Mouse (Mus musculus) stomach, embryonic 15.5 days (tissue): ENCODE results near the gene Golgb1. TPM values are rescaled to one million over a fixed set of nuclear protein-coding genes. Genes with fewer than 3 reads are reported as not detected.

ENCODE experiments used
- ATAC-seq: fragments of 200-750 bp; cut with Nextera tagmentation; 2 replicates; pipeline ENCODE4 v1.8.0; 2017; ENCODE audit warnings: low read depth, moderate number of reproducible peaks, moderate TSS enrichment; ENCODE audit not compliant: insufficient read depth, low FRiP score
- H3K27ac ChIP-seq: fragments of 300-500 bp; sonication (generic); 2 replicates; pipeline ENCODE4 v1.5.1; 2015; ENCODE audit warnings: mild to moderate bottlenecking, inconsistent platforms
- H3K27me3 ChIP-seq: fragments of 300-500 bp; sonication (generic); replicated peaks from 2 replicates; pipeline ENCODE4 v1.6.1; 2015; ENCODE audit warnings: inconsistent platforms
- H3K36me3 ChIP-seq: fragments of 300-500 bp; sonication (generic); 2 replicates; pipeline ENCODE4 v1.6.1; 2015; ENCODE audit warnings: inconsistent platforms
- H3K4me1 ChIP-seq: fragments of 300-500 bp; sonication (generic); 2 replicates; pipeline ENCODE4 v1.6.1; 2015; ENCODE audit warnings: inconsistent platforms
- H3K4me2 ChIP-seq: fragments of 300-500 bp; sonication (generic); 2 replicates; pipeline ENCODE4 v1.6.1; 2015; ENCODE audit warnings: mild to moderate bottlenecking, inconsistent platforms
- H3K4me3 ChIP-seq: fragments of 300-500 bp; sonication (generic); replicated peaks from 2 replicates; pipeline ENCODE4 v1.5.1; 2015; ENCODE audit warnings: inconsistent platforms
- H3K9ac ChIP-seq: fragments of 300-500 bp; sonication (generic); 2 replicates; pipeline ENCODE4 v1.6.1; 2015; ENCODE audit warnings: inconsistent platforms
- H3K9me3 ChIP-seq: fragments of 300-500 bp; sonication (generic); 2 replicates; pipeline ENCODE4 v1.6.1; 2016; ENCODE audit warnings: inconsistent platforms
- WGBS: fragments of 180-500 bp; shearing (Covaris S2); methylation state at CpG from one replicate; pipeline ENCODE4 v1.1.7; 2015; 5-methylcytosine and 5-hydroxymethylcytosine counted together
- polyA plus RNA-seq: library from polyadenylated mRNA; unstranded; fragments of >200 nt; fragmentation: Nextera tagmentation; extraction: Ambion mirVana; gene quantifications from 2 replicates; pipeline ENCODE4 v1.2.1, GENCODE M21; 2015

The Golgb1 gene
- polyA plus RNA-seq, 1 experiment from 2014 or later = 103 TPM

- ATAC-seq = no peak
- WGBS = 80% methylated on average over 3 of the region's 3 CpGs
- H3K36me3 ChIP-seq = peaks cover 31% of the 10 kb centered on the region
- no peak overlapping the region for H3K4me2 ChIP-seq
- H3K9me3 ChIP-seq = no peaks in the 10 kb centered on the region
- H3K4me3 ChIP-seq = no peak overlapping the region
- H3K27me3 ChIP-seq = no peaks in the 10 kb centered on the region
- H3K9ac ChIP-seq = no peak overlapping the region
- H3K27ac ChIP-seq = no peak overlapping the region
- no peaks in the 10 kb centered on the region for H3K4me1 ChIP-seq
Observed at GRCm38 (mm10) chr16:36931976-36932375, 57.0 kb downstream of the Golgb1 start.

GRCm38 (mm10) chr16:36932546-36932945 lies 57.6 kb downstream of the Golgb1 start:
- no peaks in the 10 kb centered on the region for H3K9me3 ChIP-seq
- H3K9ac ChIP-seq = no peak overlapping the region
- H3K36me3 ChIP-seq = peaks cover 29% of the 10 kb centered on the region
- no peak overlapping the region for H3K4me2 ChIP-seq
- H3K4me1 ChIP-seq = no peaks in the 10 kb centered on the region
- H3K27me3 ChIP-seq = no peaks in the 10 kb centered on the region
- H3K27ac ChIP-seq = no peak overlapping the region
- 94% methylated on average over 6 of the region's 6 CpGs for WGBS
- no peak overlapping the region for H3K4me3 ChIP-seq
- no peak for ATAC-seq

- Histone ChIP-seq H3K9me3 (no peaks in the 10 kb centered on the region), H3K4me3 (no peak overlapping the region), H3K4me2 (no peak overlapping the region), H3K9ac (no peak overlapping the region), H3K4me1 (no peaks in the 10 kb centered on the region), H3K27me3 (no peaks in the 10 kb centered on the region), H3K27ac (no peak overlapping the region), H3K36me3 (peaks cover 18% of the 10 kb centered on the region)
- ATAC-seq = peak; percentile 51; the same call in 1 of the 2 replicates
- 46% methylated on average over 6 of the region's 6 CpGs for WGBS
Observed at GRCm38 (mm10) chr16:36934131-36934840, 59.3 kb downstream of the Golgb1 start.

GRCm38 (mm10) chr16:36934841-36935620 lies 60.1 kb downstream of the Golgb1 start, which contains the start of gene Hcls1:
TSS of gene Hcls1 (plus strand) at chr16:36934983.
- Histone ChIP-seq H3K4me3 (no peak within 1 kb of the TSS; the same call in 1 of the 2 replicates), H3K27ac (peak within 1 kb of the TSS; percentile 67; the same call in 1 of the 2 replicates), H3K4me1 (no peaks in the 10 kb centered on the region), H3K27me3 (no peaks in the 10 kb centered on the region), H3K9me3 (no peaks in the 10 kb centered on the region), H3K9ac (no peak within 1 kb of the TSS), H3K36me3 (peaks cover 16% of the 10 kb centered on the region; the same call in 1 of the 2 replicates), H3K4me2 (no peak within 1 kb of the TSS)
- 59% methylated on average over 7 of the region's 7 CpGs for WGBS
- ATAC-seq = no peak

GRCm38 (mm10) chr16:36935814-36936213 lies 60.9 kb downstream of the Golgb1 start:
- H3K4me2 ChIP-seq = no peak overlapping the region
- 76% methylated on average over 3 of the region's 3 CpGs for WGBS
- H3K4me3 ChIP-seq = no peak overlapping the region
- H3K4me1 ChIP-seq = no peaks in the 10 kb centered on the region
- H3K36me3 ChIP-seq = peaks cover 16% of the 10 kb centered on the region; the same call in 1 of the 2 replicates
- H3K27ac ChIP-seq = no peak overlapping the region
- no peaks in the 10 kb centered on the region for H3K27me3 ChIP-seq
- H3K9ac ChIP-seq = no peak overlapping the region
- H3K9me3 ChIP-seq = no peaks in the 10 kb centered on the region
- no peak for ATAC-seq

GRCm38 (mm10) chr16:36941137-36941727 lies 66.3 kb downstream of the Golgb1 start:
- 66% methylated on average over 6 of the region's 6 CpGs for WGBS
- Histone ChIP-seq H3K27me3 (no peaks in the 10 kb centered on the region), H3K4me1 (no peaks in the 10 kb centered on the region), H3K27ac (no peak overlapping the region), H3K36me3 (no peaks in the 10 kb centered on the region), H3K9ac (no peak overlapping the region), H3K4me3 (no peak overlapping the region), H3K9me3 (no peaks in the 10 kb centered on the region), H3K4me2 (no peak overlapping the region)
- ATAC-seq = no peak

- no peak overlapping the region for H3K9ac ChIP-seq
- H3K9me3 ChIP-seq = no peaks in the 10 kb centered on the region
- no peak overlapping the region for H3K4me3 ChIP-seq
- no peaks in the 10 kb centered on the region for H3K36me3 ChIP-seq
- H3K27me3 ChIP-seq = no peaks in the 10 kb centered on the region
- ATAC-seq = no peak
- H3K4me1 ChIP-seq = no peaks in the 10 kb centered on the region
- no peak overlapping the region for H3K27ac ChIP-seq
- no peak overlapping the region for H3K4me2 ChIP-seq
- WGBS = 83% methylated on average over 4 of the region's 4 CpGs
Observed at GRCm38 (mm10) chr16:36941895-36942294, 67.0 kb downstream of the Golgb1 start.

GRCm38 (mm10) chr16:36943591-36943990 lies 68.7 kb downstream of the Golgb1 start:
- no peak overlapping the region for H3K27ac ChIP-seq
- no peaks in the 10 kb centered on the region for H3K27me3 ChIP-seq
- H3K4me2 ChIP-seq = no peak overlapping the region
- H3K4me1 ChIP-seq = no peaks in the 10 kb centered on the region
- H3K4me3 ChIP-seq = no peak overlapping the region
- no peaks in the 10 kb centered on the region for H3K9me3 ChIP-seq
- no peaks in the 10 kb centered on the region for H3K36me3 ChIP-seq
- H3K9ac ChIP-seq = no peak overlapping the region
- no peak for ATAC-seq
- 89% methylated on average over 3 of the region's 3 CpGs for WGBS

GRCm38 (mm10) chr16:36944895-36945424 lies 70.0 kb downstream of the Golgb1 start:
- ATAC-seq = no peak
- H3K36me3 ChIP-seq = no peaks in the 10 kb centered on the region
- 62% methylated on average over 12 of the region's 12 CpGs for WGBS

GRCm38 (mm10) chr16:36946459-36947159 lies 71.7 kb downstream of the Golgb1 start:
- Histone ChIP-seq H3K27ac (no peak overlapping the region), H3K9me3 (no peaks in the 10 kb centered on the region), H3K4me2 (no peak overlapping the region), H3K27me3 (no peaks in the 10 kb centered on the region), H3K4me1 (no peaks in the 10 kb centered on the region), H3K4me3 (no peak overlapping the region), H3K9ac (no peak overlapping the region), H3K36me3 (no peaks in the 10 kb centered on the region)
- WGBS = 78% methylated on average over 8 of the region's 8 CpGs
- no peak for ATAC-seq

More at GRCm38 (mm10) chr16:36944895-36945424, 70.0 kb downstream of the Golgb1 start:
- Histone ChIP-seq H3K9ac (no peak overlapping the region), H3K27me3 (no peaks in the 10 kb centered on the region), H3K4me1 (no peaks in the 10 kb centered on the region), H3K4me2 (no peak overlapping the region), H3K27ac (no peak overlapping the region), H3K9me3 (no peaks in the 10 kb centered on the region), H3K4me3 (no peak overlapping the region)

GRCm38 (mm10) chr16:36947646-36948197 lies 72.8 kb downstream of the Golgb1 start:
- Histone ChIP-seq H3K27me3 (no peaks in the 10 kb centered on the region), H3K4me3 (no peak overlapping the region), H3K27ac (no peak overlapping the region), H3K4me1 (no peaks in the 10 kb centered on the region), H3K9ac (no peak overlapping the region), H3K9me3 (no peaks in the 10 kb centered on the region), H3K4me2 (no peak overlapping the region), H3K36me3 (no peaks in the 10 kb centered on the region)
- 60% methylated on average over 4 of the region's 4 CpGs for WGBS
- ATAC-seq = no peak
